In genomic region chr2:121446506-121446905, GRCm38 (mm10) we compare ENCODE assay signal across 19 mouse cellular contexts. TPM values are rescaled to one million over a fixed set of nuclear protein-coding genes. Genes with fewer than 3 reads are reported as not detected.
"Had no signal": no experiment of that assay in that cellular context is flagged by ENCODE, and none has a peak within 500 bp of the region (broad histone marks: within the 10 kb centered on the region; RNA-seq: fewer than 3 reads in every experiment).

No protein-coding gene starts in this region.

- H3K4me3 ChIP-seq: layer of hippocampus, adult 2 months; liver, embryonic 13.5 days; midbrain, embryonic 10.5 days; midbrain, embryonic 13.5 days had no signal

- H3K9me3 ChIP-seq: liver, embryonic 13.5 days; midbrain, embryonic 10.5 days; midbrain, embryonic 13.5 days had no signal

- H3K9ac ChIP-seq: liver, embryonic 13.5 days; midbrain, embryonic 13.5 days had no signal

- H3K4me2 ChIP-seq: liver, embryonic 13.5 days; midbrain, embryonic 13.5 days had no signal

- H3K27ac ChIP-seq: kidney, postnatal 0 days; layer of hippocampus, adult 2 months; liver, embryonic 13.5 days; midbrain, embryonic 10.5 days; midbrain, embryonic 13.5 days had no signal

- DNase-seq: kidney, adult 2 months; kidney, postnatal 25 days; layer of hippocampus, adult 9-11 months; liver, embryonic 13.5 days; lung, adult 2 months; lung, postnatal 14 days; lung, postnatal 4 days; thymus, adult 18-20 months; thymus, postnatal 4 days had no signal

- ATAC-seq: intestine, postnatal 0 days; midbrain, embryonic 13.5 days; midbrain, embryonic 16.5 days had no signal

RNA-seq across cellular contexts. Expression of gene Ell3, which starts 2.4 kb away (rescaled TPM):
- total RNA-seq: layer of hippocampus, adult 2 months; layer of hippocampus, postnatal 25 days; left cerebral cortex, adult 18-20 months; left cerebral cortex, postnatal 10 days had no signal

RNA-seq across cellular contexts. Expression of gene Serinc4, which starts 10.1 kb away (rescaled TPM):
- total RNA-seq: liver, adult 2 months had no signal
